Mouse (Mus musculus): ENCODE results near the gene Fam72a. TPM values are rescaled to one million over a fixed set of nuclear protein-coding genes. Genes with fewer than 3 reads are reported as not detected.

The Fam72a gene
- polyA plus RNA-seq, 1 experiment from 2014 or later, result 5.6 TPM

DNA sequence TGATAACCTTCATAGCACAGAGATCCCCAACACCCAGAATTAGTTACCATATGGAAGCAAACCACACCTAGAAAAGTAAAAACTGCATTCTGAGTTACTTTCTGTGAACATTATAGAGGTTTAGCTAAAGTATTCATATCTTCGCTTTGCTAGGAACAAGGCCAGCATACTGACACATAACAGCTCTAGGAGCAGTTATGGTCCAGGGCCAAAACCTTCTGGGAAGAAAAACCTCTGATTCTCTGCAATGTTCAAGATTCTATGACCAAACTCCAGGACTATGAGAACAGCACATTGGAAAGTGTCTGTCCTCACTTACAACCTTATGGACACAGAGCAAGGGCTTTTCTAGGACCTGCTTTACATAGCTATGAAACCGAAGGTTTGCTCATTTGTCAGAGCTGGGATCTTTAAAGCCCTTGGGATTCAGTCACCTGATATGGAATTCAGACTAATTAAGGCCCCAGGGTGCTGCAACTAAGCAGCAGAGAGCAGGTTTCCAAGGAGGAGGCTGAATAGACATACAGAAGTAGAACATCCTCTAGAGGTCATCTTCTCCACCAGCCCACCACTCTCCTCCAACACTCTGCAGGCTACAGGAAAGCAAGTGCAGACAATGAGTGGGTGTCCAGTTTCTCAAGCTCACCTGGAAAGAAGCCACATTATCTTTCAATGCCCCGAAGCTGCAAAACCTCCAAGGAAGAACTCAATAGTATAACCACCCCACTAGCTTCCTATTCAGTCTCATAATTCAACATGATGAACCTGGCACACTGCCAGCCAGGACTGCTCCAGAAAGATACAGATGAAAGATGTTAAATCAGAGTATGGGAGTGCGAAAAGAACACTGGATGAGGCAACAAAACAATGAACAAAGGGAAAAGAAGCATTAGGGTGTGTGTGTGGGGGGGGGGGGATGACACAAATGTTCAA is 33.5 kb upstream of the Fam72a start:
- no peak overlapping the region for H3K27ac ChIP-seq (ENCODE audit: low read depth, low read length)
- ATAC-seq (replicated peaks; ENCODE audit: low FRiP score) (no peak), DNase-seq (ENCODE audit: low spot score) (no peak)
- H3K4me2 ChIP-seq (ENCODE audit: low read depth, low read length, severe bottlenecking), result no peak overlapping the region
- no peaks in the 10 kb centered on the region for H3K27me3 ChIP-seq (ENCODE audit: control insufficient read depth, insufficient read depth, low read length)
- no peak overlapping the region for H3K9ac ChIP-seq (ENCODE audit: low read length)
- 88% methylated on average over 4 of the region's 4 CpGs for WGBS
- H3K9me3 ChIP-seq (ENCODE audit: control insufficient read depth, low read length), result no peaks in the 10 kb centered on the region
- H3K36me3 ChIP-seq (ENCODE audit: control insufficient read depth, insufficient read depth, low read length), result no peaks in the 10 kb centered on the region
- no peak overlapping the region for H3K4me3 ChIP-seq (ENCODE audit: low read depth, low read length)
- H3K4me1 ChIP-seq (replicated peaks; ENCODE audit: control insufficient read depth, insufficient read depth, low read length), result no peaks in the 10 kb centered on the region

DNA sequence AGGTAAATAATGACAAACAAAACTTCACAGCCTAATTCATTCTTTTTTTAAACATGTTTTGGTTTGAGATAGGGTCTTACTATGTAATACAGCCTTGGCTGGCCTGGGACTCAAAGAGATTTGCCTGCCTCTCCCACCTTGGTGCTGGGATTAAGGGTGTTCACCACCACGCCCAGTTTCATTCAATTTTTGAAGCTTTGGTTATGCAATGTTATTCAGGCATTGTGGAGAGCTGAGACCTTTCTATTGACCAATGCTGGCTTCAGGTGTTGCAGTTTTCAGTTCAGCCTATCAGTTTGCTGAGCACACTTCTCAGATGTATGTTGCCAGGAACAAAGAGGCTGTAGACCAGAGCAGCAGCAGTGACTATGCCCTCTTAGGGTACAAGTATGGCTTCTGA is 29.5 kb upstream of the Fam72a start:
- Histone ChIP-seq H3K27me3 (ENCODE audit: control insufficient read depth, insufficient read depth, low read length) (no peaks in the 10 kb centered on the region), H3K27ac (ENCODE audit: low read depth, low read length) (no peak overlapping the region), H3K9me3 (ENCODE audit: control insufficient read depth, low read length) (no peaks in the 10 kb centered on the region), H3K4me3 (ENCODE audit: low read depth, low read length) (no peak overlapping the region), H3K36me3 (ENCODE audit: control insufficient read depth, insufficient read depth, low read length) (no peaks in the 10 kb centered on the region), H3K4me1 (replicated peaks; ENCODE audit: control insufficient read depth, insufficient read depth, low read length) (no peaks in the 10 kb centered on the region), H3K9ac (ENCODE audit: low read length) (no peak overlapping the region), H3K4me2 (ENCODE audit: low read depth, low read length, severe bottlenecking) (no peak overlapping the region)
- DNase-seq (ENCODE audit: low spot score), result no peak
- 76% methylated on average over 1 of the region's 1 CpGs for WGBS
- no peak for ATAC-seq (replicated peaks; ENCODE audit: low FRiP score)

DNA sequence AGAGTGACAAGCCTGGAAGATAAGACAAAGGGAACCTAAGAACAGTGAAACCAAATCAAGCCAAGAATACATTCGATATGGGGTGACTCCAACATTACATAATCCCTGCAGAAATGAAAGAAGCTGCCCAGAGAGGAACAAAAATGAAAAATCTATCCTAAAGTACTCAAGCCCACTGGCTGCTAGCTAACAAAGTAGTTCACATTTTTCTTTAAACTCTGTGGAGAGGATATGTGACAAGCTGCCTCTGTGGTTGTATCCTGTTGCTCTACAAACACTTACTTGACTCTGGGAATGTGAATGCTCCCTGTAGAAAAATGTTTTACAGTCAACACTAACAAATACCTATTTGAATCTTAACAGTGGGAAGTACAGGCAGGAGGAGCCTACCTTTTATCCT is 26.0 kb upstream of the Fam72a start:
- H3K9me3 ChIP-seq (ENCODE audit: control insufficient read depth, low read length), result no peaks in the 10 kb centered on the region
- H3K27ac ChIP-seq (ENCODE audit: low read depth, low read length), result no peak overlapping the region
- DNase-seq (ENCODE audit: low spot score), result no peak
- H3K4me1 ChIP-seq (replicated peaks; ENCODE audit: control insufficient read depth, insufficient read depth, low read length), result no peaks in the 10 kb centered on the region
- no peaks in the 10 kb centered on the region for H3K27me3 ChIP-seq (ENCODE audit: control insufficient read depth, insufficient read depth, low read length)
- H3K36me3 ChIP-seq (ENCODE audit: control insufficient read depth, insufficient read depth, low read length), result no peaks in the 10 kb centered on the region
- no peak overlapping the region for H3K4me3 ChIP-seq (ENCODE audit: low read depth, low read length)
- no peak for ATAC-seq (replicated peaks; ENCODE audit: low FRiP score)
- WGBS, result 93% methylated on average over 1 of the region's 1 CpGs
- no peak overlapping the region for H3K4me2 ChIP-seq (ENCODE audit: low read depth, low read length, severe bottlenecking)
- no peak overlapping the region for H3K9ac ChIP-seq (ENCODE audit: low read length)

DNA sequence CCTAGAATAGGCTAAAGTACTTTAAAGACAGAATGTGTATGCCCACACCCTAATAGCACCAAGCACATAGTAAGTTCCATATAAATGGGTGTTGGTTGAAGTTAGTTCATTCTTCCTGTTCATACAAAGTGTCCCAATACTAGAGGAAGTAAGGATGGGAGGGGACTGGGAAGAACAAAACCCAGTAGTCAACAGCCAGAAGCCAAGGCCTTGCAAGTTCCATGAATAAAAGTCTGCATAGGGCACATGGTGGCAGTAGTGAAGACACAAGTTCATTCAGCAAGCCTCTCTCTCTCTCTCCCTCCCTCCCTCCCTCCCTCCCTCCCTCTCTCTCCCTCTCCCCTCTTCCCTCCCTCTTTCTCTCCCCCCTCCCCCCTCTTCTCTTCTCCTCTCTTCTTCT is 16.6 kb upstream of the Fam72a start:
- no peaks in the 10 kb centered on the region for H3K4me1 ChIP-seq (replicated peaks; ENCODE audit: control insufficient read depth, insufficient read depth, low read length)
- no peak for DNase-seq (ENCODE audit: low spot score)
- no peak overlapping the region for H3K4me3 ChIP-seq (ENCODE audit: low read depth, low read length)
- no peaks in the 10 kb centered on the region for H3K9me3 ChIP-seq (ENCODE audit: control insufficient read depth, low read length)
- no peak overlapping the region for H3K27ac ChIP-seq (ENCODE audit: low read depth, low read length)
- no peak for ATAC-seq (replicated peaks; ENCODE audit: low FRiP score)
- H3K9ac ChIP-seq (ENCODE audit: low read length), result no peak overlapping the region
- no peak overlapping the region for H3K4me2 ChIP-seq (ENCODE audit: low read depth, low read length, severe bottlenecking)
- H3K36me3 ChIP-seq (ENCODE audit: control insufficient read depth, insufficient read depth, low read length), result no peaks in the 10 kb centered on the region
- H3K27me3 ChIP-seq (ENCODE audit: control insufficient read depth, insufficient read depth, low read length), result no peaks in the 10 kb centered on the region

DNA sequence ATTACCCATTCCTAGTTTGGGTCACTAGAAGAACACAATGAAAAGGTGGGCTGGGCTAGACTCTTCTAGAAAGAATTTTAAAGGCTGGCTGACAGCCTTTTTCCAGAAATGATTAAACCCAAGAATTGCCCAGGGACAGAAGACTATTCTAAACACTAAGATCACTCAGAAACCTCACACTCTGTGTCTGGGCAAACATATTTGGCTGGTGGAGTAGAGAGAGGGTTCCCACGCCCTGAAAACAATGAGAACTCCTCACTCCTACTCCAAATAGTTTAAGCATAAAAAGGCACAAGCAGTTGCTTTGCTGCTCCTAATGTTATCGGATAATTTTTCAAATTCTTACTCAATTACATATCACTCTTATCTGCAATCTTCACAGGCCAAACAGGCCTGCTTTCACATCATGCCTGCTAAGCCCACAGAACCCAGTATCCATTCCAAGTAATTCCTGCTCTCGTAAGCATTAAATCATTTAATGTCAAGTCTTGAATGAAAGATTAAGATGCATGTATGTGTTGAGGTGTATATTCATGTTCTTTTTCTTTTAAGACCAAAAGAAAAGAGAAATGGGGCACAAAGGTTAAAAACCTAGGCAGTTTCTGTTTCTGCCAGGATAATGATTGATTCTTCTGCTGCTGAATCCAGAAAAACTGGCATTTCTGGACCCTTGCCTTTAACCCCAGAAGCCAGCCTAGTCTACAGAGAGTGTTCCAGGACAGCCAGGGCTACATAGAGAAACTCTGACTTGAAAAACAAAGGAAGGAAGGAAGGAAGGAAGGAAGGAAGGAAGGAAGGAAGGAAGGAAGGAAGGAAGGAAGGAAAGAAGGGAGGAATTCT is 15.8 kb upstream of the Fam72a start:
- 83% methylated on average over 3 of the region's 3 CpGs for WGBS
- no peaks in the 10 kb centered on the region for H3K36me3 ChIP-seq (ENCODE audit: control insufficient read depth, insufficient read depth, low read length)

DNA sequence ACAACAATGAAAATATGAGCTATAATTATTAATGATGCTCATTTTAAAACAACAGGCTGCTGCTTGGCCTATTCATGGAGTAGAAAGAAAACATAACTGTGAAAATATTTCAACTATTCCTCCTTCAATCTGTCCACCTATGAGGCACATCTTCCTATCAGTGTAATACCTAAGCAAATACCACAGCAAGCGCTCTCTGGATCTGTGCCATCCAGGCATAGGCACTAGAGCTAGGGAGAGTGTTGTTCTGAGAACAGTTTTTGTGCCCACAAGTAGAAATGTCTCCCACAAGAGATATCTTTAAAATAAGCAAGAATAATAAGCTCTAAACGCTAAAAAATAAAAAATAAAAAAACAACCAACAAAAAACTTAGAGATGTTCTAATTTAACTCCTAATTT is 14.6 kb upstream of the Fam72a start:
- H3K36me3 ChIP-seq (ENCODE audit: control insufficient read depth, insufficient read depth, low read length), result no peaks in the 10 kb centered on the region
- no peak for ATAC-seq (replicated peaks; ENCODE audit: low FRiP score)
- H3K4me2 ChIP-seq (ENCODE audit: low read depth, low read length, severe bottlenecking), result no peak overlapping the region
- H3K4me1 ChIP-seq (replicated peaks; ENCODE audit: control insufficient read depth, insufficient read depth, low read length), result no peaks in the 10 kb centered on the region
- no peaks in the 10 kb centered on the region for H3K27me3 ChIP-seq (ENCODE audit: control insufficient read depth, insufficient read depth, low read length)
- no peak overlapping the region for H3K4me3 ChIP-seq (ENCODE audit: low read depth, low read length)
- DNase-seq (ENCODE audit: low spot score), result no peak
- WGBS, result 92% methylated on average over 2 of the region's 2 CpGs
- H3K9me3 ChIP-seq (ENCODE audit: control insufficient read depth, low read length), result no peaks in the 10 kb centered on the region
- no peak overlapping the region for H3K27ac ChIP-seq (ENCODE audit: low read depth, low read length)
- no peak overlapping the region for H3K9ac ChIP-seq (ENCODE audit: low read length)

More for the DNA sequence above, 15.8 kb upstream of the Fam72a start:
- no peaks in the 10 kb centered on the region for H3K27me3 ChIP-seq (ENCODE audit: control insufficient read depth, insufficient read depth, low read length)
- no peak overlapping the region for H3K4me2 ChIP-seq (ENCODE audit: low read depth, low read length, severe bottlenecking)
- no peak overlapping the region for H3K9ac ChIP-seq (ENCODE audit: low read length)
- H3K4me1 ChIP-seq (replicated peaks; ENCODE audit: control insufficient read depth, insufficient read depth, low read length), result no peaks in the 10 kb centered on the region
- no peaks in the 10 kb centered on the region for H3K9me3 ChIP-seq (ENCODE audit: control insufficient read depth, low read length)
- H3K4me3 ChIP-seq (ENCODE audit: low read depth, low read length), result no peak overlapping the region
- no peak overlapping the region for H3K27ac ChIP-seq (ENCODE audit: low read depth, low read length)
- DNase-seq (ENCODE audit: low spot score) (no peak), ATAC-seq (replicated peaks; ENCODE audit: low FRiP score) (no peak)

DNA sequence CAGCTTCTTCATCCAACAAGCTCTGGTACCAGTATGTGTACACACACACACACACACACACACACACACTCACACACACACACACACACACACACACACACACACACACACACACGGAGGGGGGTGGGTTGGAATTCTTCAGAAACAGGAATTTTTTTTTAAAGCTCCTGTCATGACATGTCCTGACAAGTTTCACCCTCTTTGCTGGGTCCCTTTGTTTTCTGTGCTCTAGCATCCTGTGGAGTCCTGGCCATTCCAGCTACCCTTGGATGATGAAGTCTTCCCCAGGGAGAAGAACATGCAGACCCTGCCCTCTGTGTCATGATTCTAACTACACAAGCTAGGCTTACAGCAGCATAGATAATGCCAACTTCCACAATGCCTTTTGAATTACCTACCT is 13.5 kb upstream of the Fam72a start:
- H3K27ac ChIP-seq (ENCODE audit: low read depth, low read length), result no peak overlapping the region
- no peaks in the 10 kb centered on the region for H3K4me1 ChIP-seq (replicated peaks; ENCODE audit: control insufficient read depth, insufficient read depth, low read length)
- H3K27me3 ChIP-seq (ENCODE audit: control insufficient read depth, insufficient read depth, low read length), result no peaks in the 10 kb centered on the region
- no peak for ATAC-seq (replicated peaks; ENCODE audit: low FRiP score)
- no peak overlapping the region for H3K9ac ChIP-seq (ENCODE audit: low read length)
- H3K36me3 ChIP-seq (ENCODE audit: control insufficient read depth, insufficient read depth, low read length), result no peaks in the 10 kb centered on the region
- no peak overlapping the region for H3K4me3 ChIP-seq (ENCODE audit: low read depth, low read length)
- no peaks in the 10 kb centered on the region for H3K9me3 ChIP-seq (ENCODE audit: control insufficient read depth, low read length)
- H3K4me2 ChIP-seq (ENCODE audit: low read depth, low read length, severe bottlenecking), result no peak overlapping the region
- no peak for DNase-seq (ENCODE audit: low spot score)
- WGBS, result 85% methylated on average over 1 of the region's 1 CpGs

DNA sequence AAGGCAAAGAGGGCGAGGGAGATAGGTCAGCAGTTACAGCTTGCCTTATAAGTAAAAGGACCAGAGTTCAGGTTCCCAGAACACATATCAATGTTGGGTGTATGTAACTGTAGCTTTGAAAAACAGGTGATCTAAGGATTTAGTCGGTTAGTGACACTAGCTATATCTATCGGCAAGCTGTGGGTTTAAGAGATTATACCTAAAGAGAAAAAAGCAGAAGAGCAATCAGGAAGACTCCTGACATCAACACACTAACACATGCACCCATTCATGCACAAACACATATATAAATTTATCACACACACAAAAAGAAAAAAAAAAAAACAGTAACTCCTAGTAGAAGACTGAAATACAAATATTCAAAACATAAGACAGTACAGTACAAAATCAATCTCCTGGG is 11.1 kb upstream of the Fam72a start:
- Histone ChIP-seq H3K27me3 (ENCODE audit: control insufficient read depth, insufficient read depth, low read length) (no peaks in the 10 kb centered on the region), H3K9me3 (ENCODE audit: control insufficient read depth, low read length) (no peaks in the 10 kb centered on the region), H3K4me2 (ENCODE audit: low read depth, low read length, severe bottlenecking) (no peak overlapping the region), H3K27ac (ENCODE audit: low read depth, low read length) (no peak overlapping the region), H3K4me1 (replicated peaks; ENCODE audit: control insufficient read depth, insufficient read depth, low read length) (no peaks in the 10 kb centered on the region), H3K9ac (ENCODE audit: low read length) (no peak overlapping the region), H3K4me3 (ENCODE audit: low read depth, low read length) (no peak overlapping the region), H3K36me3 (ENCODE audit: control insufficient read depth, insufficient read depth, low read length) (no peaks in the 10 kb centered on the region)
- DNase-seq (ENCODE audit: low spot score) (no peak), ATAC-seq (replicated peaks; ENCODE audit: low FRiP score) (no peak)
- WGBS, result 92% methylated on average over 3 of the region's 3 CpGs

Measured in forebrain, embryonic 11.5 days (tissue).